Mouse (Mus musculus): ENCODE results near the gene Ctnna3. TPM values are rescaled to one million over a fixed set of nuclear protein-coding genes. Genes with fewer than 3 reads are reported as not detected.
A peak's percentile ranks its signal among the peaks of the same experiment; 100 is the strongest.

The Ctnna3 gene
- total and polyA plus RNA-seq, 2 experiments from 2014 or later = 0.63 to 1.0 TPM

DNA sequence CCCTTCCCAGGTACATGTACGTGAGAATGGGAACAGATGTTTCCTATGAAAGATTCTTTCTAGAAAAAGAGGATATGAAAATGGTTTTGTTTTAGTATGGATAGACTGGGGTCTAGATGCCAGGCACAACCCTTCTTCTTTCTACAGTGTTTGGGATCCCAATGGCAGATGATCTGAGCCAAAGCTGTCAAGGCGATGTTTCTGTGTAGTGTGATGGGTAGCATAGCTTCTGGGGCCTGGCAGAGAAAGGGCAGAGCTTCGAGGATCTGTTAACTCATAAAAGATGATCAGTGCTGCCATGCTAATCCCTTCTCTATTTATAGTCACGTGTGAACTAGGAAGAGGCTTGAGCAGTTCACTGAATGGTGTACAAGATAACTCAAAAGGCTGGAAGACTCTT lies 284.3 kb downstream of the Ctnna3 start:
- no peaks in the 10 kb centered on the region for H3K27me3 ChIP-seq (ENCODE audit: insufficient read depth, low read length)
- no peaks in the 10 kb centered on the region for H3K36me3 ChIP-seq (ENCODE audit: insufficient read depth, low read length)
- no peak overlapping the region for H3K27ac ChIP-seq (ENCODE audit: low read depth, low read length)
- ATAC-seq (ENCODE audit: low FRiP score) = no peak
- no peak overlapping the region for H3K4me2 ChIP-seq (ENCODE audit: low read depth, low read length, poor library complexity, severe bottlenecking)
- WGBS = 68% methylated on average over 4 of the region's 4 CpGs
- no peak overlapping the region for H3K9ac ChIP-seq (replicated peaks; ENCODE audit: low read length, poor library complexity, severe bottlenecking)
- DNase-seq (ENCODE audit: low spot score) = peak; percentile 21
- H3K9me3 ChIP-seq (ENCODE audit: low read length) = no peaks in the 10 kb centered on the region
- TF ChIP-seq CTCF (IDR thresholded peaks at IDR 0.05) = no peak
- H3K4me1 ChIP-seq (ENCODE audit: insufficient read depth, low read length) = no peaks in the 10 kb centered on the region
- no peak overlapping the region for H3K4me3 ChIP-seq (ENCODE audit: low read depth, low read length)

DNA sequence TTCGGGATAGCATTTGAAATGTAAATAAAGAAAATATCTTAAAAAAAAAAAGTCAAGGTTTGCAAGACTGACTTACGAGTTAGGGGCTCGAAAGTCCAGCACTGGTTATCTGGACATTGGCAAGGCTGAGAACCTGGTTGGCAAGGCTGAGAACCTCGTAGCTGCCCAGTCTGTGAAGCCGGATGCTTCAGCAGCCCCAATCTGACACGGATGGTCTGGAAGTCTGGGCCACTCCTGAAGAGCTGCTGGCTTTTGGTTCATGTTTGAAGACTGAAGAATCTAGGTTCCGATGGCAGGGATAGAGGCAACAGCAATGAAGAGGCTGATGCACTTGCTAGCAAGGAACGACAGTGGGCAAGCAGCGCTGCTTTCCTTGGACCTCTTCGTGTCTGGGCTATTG lies 339.0 kb downstream of the Ctnna3 start:
- WGBS = 93% methylated on average over 10 of the region's 10 CpGs
- no peak for ATAC-seq (ENCODE audit: low FRiP score)
- TF ChIP-seq CTCF (IDR thresholded peaks at IDR 0.05) = no peak

DNA sequence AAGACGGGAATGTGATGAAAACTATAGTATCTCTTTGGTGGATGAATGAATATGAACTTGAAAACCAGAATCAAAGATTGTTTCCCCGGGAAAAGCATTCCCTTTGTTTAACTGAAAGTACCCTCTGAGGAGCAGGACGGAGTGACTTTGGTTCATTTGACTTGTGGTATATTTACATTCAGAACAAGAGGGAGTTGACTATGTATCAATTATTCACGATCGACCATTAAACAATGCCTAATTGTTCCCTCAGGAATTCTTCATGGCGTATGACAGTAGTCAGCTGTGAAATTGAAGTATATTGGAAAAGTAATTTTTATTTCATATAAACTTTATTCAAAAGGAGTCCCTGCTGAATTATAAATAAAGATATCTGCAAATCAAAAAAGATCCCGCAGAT lies 341.8 kb downstream of the Ctnna3 start:
- Histone ChIP-seq H3K4me2 (ENCODE audit: low read depth, low read length, poor library complexity, severe bottlenecking) (no peak overlapping the region), H3K27ac (ENCODE audit: low read depth, low read length) (no peak overlapping the region), H3K4me3 (ENCODE audit: low read depth, low read length) (no peak overlapping the region), H3K9me3 (ENCODE audit: low read length) (no peaks in the 10 kb centered on the region), H3K36me3 (ENCODE audit: insufficient read depth, low read length) (no peaks in the 10 kb centered on the region), H3K4me1 (ENCODE audit: insufficient read depth, low read length) (no peaks in the 10 kb centered on the region), H3K9ac (replicated peaks; ENCODE audit: low read length, poor library complexity, severe bottlenecking) (no peak overlapping the region), H3K27me3 (ENCODE audit: insufficient read depth, low read length) (no peaks in the 10 kb centered on the region)
- no peak for TF ChIP-seq CTCF (IDR thresholded peaks at IDR 0.05)
- 60% methylated on average over 7 of the region's 7 CpGs for WGBS
- no peak for DNase-seq (ENCODE audit: low spot score)
- no peak for ATAC-seq (ENCODE audit: low FRiP score)

More for the DNA sequence above, 339.0 kb downstream of the Ctnna3 start:
- Histone ChIP-seq H3K4me1 (ENCODE audit: insufficient read depth, low read length) (no peaks in the 10 kb centered on the region), H3K4me2 (ENCODE audit: low read depth, low read length, poor library complexity, severe bottlenecking) (no peak overlapping the region), H3K36me3 (ENCODE audit: insufficient read depth, low read length) (no peaks in the 10 kb centered on the region), H3K9me3 (ENCODE audit: low read length) (no peaks in the 10 kb centered on the region), H3K4me3 (ENCODE audit: low read depth, low read length) (no peak overlapping the region), H3K27ac (ENCODE audit: low read depth, low read length) (no peak overlapping the region), H3K9ac (replicated peaks; ENCODE audit: low read length, poor library complexity, severe bottlenecking) (no peak overlapping the region), H3K27me3 (ENCODE audit: insufficient read depth, low read length) (no peaks in the 10 kb centered on the region)
- no peak for DNase-seq (ENCODE audit: low spot score)

DNA sequence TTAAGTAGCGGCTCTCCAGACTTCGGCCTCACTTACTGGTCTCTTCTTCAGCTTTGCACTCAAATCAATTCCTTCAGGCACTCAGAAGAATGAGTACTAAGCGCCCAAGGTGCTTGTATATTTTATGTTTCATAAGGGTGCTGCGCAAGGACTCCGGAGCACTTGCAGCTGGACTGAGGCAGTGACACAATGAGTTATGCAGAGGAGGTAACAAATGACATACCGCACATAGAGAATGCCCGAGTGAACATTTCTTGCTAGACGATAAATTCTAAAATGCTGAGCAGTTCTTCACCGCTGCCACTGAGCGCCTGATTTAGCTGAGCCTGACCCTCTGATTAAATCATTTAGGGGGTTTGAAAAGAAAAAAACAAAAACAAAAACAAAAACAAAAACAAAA lies 342.2 kb downstream of the Ctnna3 start:
- WGBS = 75% methylated on average over 10 of the region's 10 CpGs
- Histone ChIP-seq H3K27ac (ENCODE audit: low read depth, low read length) (no peak overlapping the region), H3K9me3 (ENCODE audit: low read length) (no peaks in the 10 kb centered on the region), H3K4me1 (ENCODE audit: insufficient read depth, low read length) (no peaks in the 10 kb centered on the region), H3K4me3 (ENCODE audit: low read depth, low read length) (no peak overlapping the region), H3K36me3 (ENCODE audit: insufficient read depth, low read length) (no peaks in the 10 kb centered on the region), H3K9ac (replicated peaks; ENCODE audit: low read length, poor library complexity, severe bottlenecking) (no peak overlapping the region), H3K4me2 (ENCODE audit: low read depth, low read length, poor library complexity, severe bottlenecking) (no peak overlapping the region), H3K27me3 (ENCODE audit: insufficient read depth, low read length) (no peaks in the 10 kb centered on the region)
- TF ChIP-seq CTCF (IDR thresholded peaks at IDR 0.05) = no peak
- ATAC-seq (ENCODE audit: low FRiP score) (no peak), DNase-seq (ENCODE audit: low spot score) (no peak)

DNA sequence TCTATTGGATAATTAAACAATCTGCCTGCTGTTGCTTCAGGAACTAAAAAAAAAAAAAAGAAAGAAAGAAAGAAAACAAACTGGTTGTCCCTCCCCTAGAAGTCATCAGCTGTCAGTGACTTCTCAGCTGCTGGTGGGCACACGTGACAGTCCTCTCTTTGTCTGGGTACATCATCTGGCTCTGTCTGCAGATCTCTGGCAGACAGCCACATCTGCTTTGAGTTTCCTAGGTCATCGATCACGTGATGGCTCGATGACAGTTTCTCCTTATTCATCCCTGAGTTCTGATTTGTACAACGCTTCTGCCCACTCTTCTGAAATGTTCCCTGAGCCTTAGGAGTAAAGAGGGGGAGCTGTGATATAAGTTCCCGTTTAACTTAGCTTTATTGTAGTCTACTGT lies 352.1 kb downstream of the Ctnna3 start:
- no peak overlapping the region for H3K9ac ChIP-seq (replicated peaks; ENCODE audit: low read length, poor library complexity, severe bottlenecking)
- no peaks in the 10 kb centered on the region for H3K36me3 ChIP-seq (ENCODE audit: insufficient read depth, low read length)
- H3K27me3 ChIP-seq (ENCODE audit: insufficient read depth, low read length) = no peaks in the 10 kb centered on the region
- WGBS = 75% methylated on average over 6 of the region's 6 CpGs
- H3K27ac ChIP-seq (ENCODE audit: low read depth, low read length) = no peak overlapping the region
- ATAC-seq (ENCODE audit: low FRiP score) = no peak
- peak; percentile 27 for DNase-seq (ENCODE audit: low spot score)
- H3K9me3 ChIP-seq (ENCODE audit: low read length) = no peaks in the 10 kb centered on the region
- no peak for TF ChIP-seq CTCF (IDR thresholded peaks at IDR 0.05)
- H3K4me2 ChIP-seq (ENCODE audit: low read depth, low read length, poor library complexity, severe bottlenecking) = no peak overlapping the region
- H3K4me1 ChIP-seq (ENCODE audit: insufficient read depth, low read length) = no peaks in the 10 kb centered on the region
- H3K4me3 ChIP-seq (ENCODE audit: low read depth, low read length) = no peak overlapping the region

DNA sequence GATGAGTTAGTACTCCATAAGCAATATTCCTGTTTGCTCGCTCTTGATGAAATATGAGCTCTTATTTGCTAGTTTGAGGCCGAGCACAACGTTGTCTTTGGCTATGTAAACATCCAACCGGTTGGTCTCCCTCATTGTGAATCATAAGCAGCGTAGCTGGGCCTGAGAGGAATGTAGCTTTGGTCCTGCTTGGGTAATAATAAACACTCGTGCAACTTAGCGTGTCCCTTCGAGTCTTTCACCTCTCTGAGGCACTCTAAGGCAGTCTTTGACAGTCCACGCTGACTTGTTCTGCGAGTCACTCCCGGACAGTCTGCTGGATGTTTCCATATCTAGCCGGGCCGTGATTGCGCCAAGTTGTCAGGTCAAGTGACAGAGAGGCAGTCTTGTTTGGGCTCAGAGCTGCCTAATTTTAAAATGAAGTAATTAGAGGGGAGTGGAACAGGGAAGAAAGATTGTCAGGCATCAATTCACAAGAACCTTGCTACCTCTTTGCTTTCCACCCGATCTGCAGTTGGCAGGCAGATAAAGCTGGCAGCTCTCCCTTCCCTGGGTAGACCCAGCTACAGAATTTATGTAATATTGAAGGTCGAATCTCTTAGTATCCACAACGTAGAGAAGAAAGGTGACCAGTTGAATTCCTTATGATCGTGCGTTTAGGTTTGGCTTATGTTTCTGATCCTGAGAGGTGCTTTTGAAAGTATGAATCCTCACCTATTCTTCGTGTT lies 355.1 kb downstream of the Ctnna3 start:
- Histone ChIP-seq H3K4me3 (ENCODE audit: low read depth, low read length) (no peak overlapping the region), H3K36me3 (ENCODE audit: insufficient read depth, low read length) (no peaks in the 10 kb centered on the region), H3K27ac (ENCODE audit: low read depth, low read length) (no peak overlapping the region), H3K4me1 (ENCODE audit: insufficient read depth, low read length) (no peaks in the 10 kb centered on the region), H3K4me2 (ENCODE audit: low read depth, low read length, poor library complexity, severe bottlenecking) (no peak overlapping the region), H3K9me3 (ENCODE audit: low read length) (no peaks in the 10 kb centered on the region), H3K27me3 (ENCODE audit: insufficient read depth, low read length) (no peaks in the 10 kb centered on the region), H3K9ac (replicated peaks; ENCODE audit: low read length, poor library complexity, severe bottlenecking) (no peak overlapping the region)
- ATAC-seq (ENCODE audit: low FRiP score) = no peak
- 82% methylated on average over 20 of the region's 20 CpGs for WGBS
- no peak for DNase-seq (ENCODE audit: low spot score)
- no peak for TF ChIP-seq CTCF (IDR thresholded peaks at IDR 0.05)

Data from midbrain, postnatal 0 days (tissue).